Mouse (Mus musculus) cerebellum, adult 2 months (tissue): Measurements from ENCODE around the gene Akap12. TPM values are rescaled to one million over a fixed set of nuclear protein-coding genes. Genes with fewer than 3 reads are reported as not detected.

Experiments used
- DNase-seq, 2 experiments: peaks; one replicate each; pipeline ENCODE4 v3.0.0; 2021
- H3K27ac ChIP-seq: fragments of 200-500 bp; 2 replicates; pipeline ENCODE4 v1.5.1; 2012; ENCODE audit warnings: low read length, control low read depth, inconsistent platforms; ENCODE audit not compliant: insufficient read depth
- H3K27me3 ChIP-seq: fragments of 200-500 bp; 2 replicates; pipeline ENCODE4 v1.6.1; 2012; ENCODE audit warnings: inconsistent platforms, mild to moderate bottlenecking, low read length, moderate library complexity; ENCODE audit not compliant: control insufficient read depth, insufficient read depth
- H3K4me1 ChIP-seq: fragments of 200-500 bp; 2 replicates; pipeline ENCODE4 v1.6.1; 2011; ENCODE audit warnings: low read length; ENCODE audit not compliant: control insufficient read depth, insufficient read depth
- H3K4me3 ChIP-seq: fragments of 200-500 bp; replicated peaks from 2 replicates; pipeline ENCODE3; 2011; ENCODE audit warnings: mild to moderate bottlenecking, low read depth, low read length, control low read depth; ENCODE audit not compliant: insufficient read depth
- CTCF ChIP-seq: fragments of 200-500 bp; IDR thresholded peaks from 2 replicates; pipeline ENCODE4 v1.5.1; 2011; ENCODE audit warnings: low read depth, mild to moderate bottlenecking, control low read depth, low read length, moderate library complexity, borderline replicate concordance; ENCODE audit not compliant: insufficient read depth
- POLR2A ChIP-seq: fragments of 200-500 bp; IDR thresholded peaks from 2 replicates; pipeline ENCODE4 v1.6.1; 2011; ENCODE audit warnings: low read length, control low read depth, borderline replicate concordance; ENCODE audit not compliant: insufficient read depth
- WGBS: fragments of 180-500 bp; shearing (Covaris S2); methylation state at CpG from one replicate; pipeline ENCODE4 v1.1.7; 2018; 5-methylcytosine and 5-hydroxymethylcytosine counted together
- polyA plus RNA-seq: library from polyadenylated mRNA; depleted of rRNA; stranded (reverse); fragments of >200 nt; gene quantifications from 2 replicates; pipeline ENCODE4 v1.2.3, GENCODE M21; 2012

Akap12 gene
- polyA plus RNA-seq, 1 experiment = 38.4 TPM

DNA sequence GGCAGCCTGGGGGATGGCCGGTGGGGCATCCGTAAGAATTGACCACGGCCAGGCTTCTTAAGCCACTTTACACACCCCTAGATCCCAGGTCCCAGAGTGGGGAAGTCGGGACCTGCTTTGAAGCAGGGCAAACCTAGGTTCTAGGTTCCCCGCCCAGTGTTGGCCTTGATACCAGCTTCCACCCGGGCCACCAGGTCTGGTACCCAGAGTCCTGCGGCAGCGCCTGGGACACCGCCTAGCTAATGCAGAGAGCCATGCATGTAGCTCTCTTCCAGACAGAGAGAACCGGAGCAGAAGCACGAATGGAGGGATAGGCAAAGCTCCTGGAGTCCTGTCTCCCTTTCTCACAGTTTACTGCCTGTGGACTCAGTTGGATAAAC, 741 bp downstream of the Akap12 start:
- H3K27ac ChIP-seq = peak overlapping the region; percentile 80
- TF ChIP-seq POLR2A (no peak), CTCF (peak; percentile 27; the same call in 1 of the 2 replicates)
- under 1% methylated on average over 11 of the region's 11 CpGs for WGBS
- H3K27me3 ChIP-seq = no peaks in the 10 kb centered on the region
- peaks cover 10% of the 10 kb centered on the region for H3K4me1 ChIP-seq
- peak; percentile 78 to 80 for DNase-seq
- H3K4me3 ChIP-seq = peak overlapping the region; percentile 96

DNA sequence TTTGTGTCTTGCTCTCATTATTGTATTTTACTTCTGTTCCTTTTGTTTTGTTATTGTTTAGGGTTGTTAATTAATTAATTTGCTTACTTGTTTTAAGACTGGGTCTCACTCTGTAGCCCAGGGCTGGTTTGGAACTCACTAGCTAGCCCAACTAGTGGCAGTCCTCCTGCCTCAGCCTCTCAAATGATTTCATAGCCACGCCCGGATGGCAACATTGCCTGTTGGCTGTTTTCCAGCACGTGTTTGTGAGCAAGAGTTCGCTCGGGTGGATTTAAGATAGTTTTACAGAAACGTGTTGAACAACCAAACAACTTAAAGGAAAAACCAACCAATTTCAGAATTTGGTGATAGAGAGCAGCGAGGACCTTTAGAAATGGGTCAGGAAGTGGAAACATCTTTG, 1.3 kb downstream of the Akap12 start:
- DNase-seq = peak; percentile 36 to 45
- Histone ChIP-seq H3K4me3 (peak overlapping the region; percentile 96), H3K4me1 (peaks cover 10% of the 10 kb centered on the region), H3K27ac (no peak overlapping the region), H3K27me3 (no peaks in the 10 kb centered on the region)
- WGBS = 47% methylated on average over 7 of the region's 7 CpGs
- TF ChIP-seq POLR2A (no peak), CTCF (no peak)

DNA sequence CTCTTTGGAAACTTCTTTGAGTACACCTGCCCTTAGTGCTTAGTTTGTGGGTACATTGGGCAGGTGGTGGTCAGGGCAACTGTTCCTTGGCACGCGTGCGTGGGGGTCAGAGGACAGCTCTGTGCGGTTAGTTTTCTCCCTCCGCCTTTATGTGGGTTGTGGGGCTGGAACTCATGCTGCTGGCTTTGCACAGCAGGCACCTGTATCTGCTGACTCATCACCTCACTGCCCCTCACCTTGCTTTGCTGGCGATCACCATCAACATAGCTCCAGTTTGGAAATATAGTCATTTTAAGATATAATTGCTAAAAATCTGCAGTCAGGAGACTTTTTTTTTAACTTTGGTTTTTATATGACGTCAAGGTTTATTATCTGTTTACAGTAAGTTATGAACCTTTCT, 2.0 kb downstream of the Akap12 start:
- peak in 1 of 2 experiments; percentile 20 for DNase-seq
- Histone ChIP-seq H3K4me1 (peaks cover 10% of the 10 kb centered on the region), H3K27me3 (no peaks in the 10 kb centered on the region), H3K4me3 (no peak overlapping the region), H3K27ac (no peak overlapping the region)
- TF ChIP-seq POLR2A (no peak), CTCF (no peak)
- WGBS = 95% methylated on average over 7 of the region's 7 CpGs

DNA sequence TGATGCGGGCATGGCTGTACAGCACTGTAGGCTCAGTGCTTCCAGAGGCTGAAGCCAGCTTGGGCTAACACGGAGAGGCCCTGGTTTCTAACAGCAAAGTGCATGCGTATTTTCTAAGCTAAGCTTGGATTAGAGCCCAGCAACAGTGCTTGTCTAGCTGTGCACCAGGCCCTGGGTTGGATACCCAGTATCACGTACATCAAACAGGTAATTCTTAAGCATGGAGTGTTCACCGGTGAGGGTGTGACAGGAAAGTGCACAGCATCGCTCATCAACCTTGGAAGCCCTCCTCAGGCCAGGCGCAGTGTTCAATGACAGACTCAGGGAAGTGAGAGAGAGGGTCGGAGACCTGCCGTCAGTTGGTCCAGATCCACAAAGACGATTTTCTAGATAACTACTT, 9.4 kb downstream of the Akap12 start:
- peaks cover 9% of the 10 kb centered on the region for H3K4me1 ChIP-seq
- DNase-seq = peak; percentile 40 to 47
- H3K27ac ChIP-seq = peak overlapping the region; percentile 74
- no peak overlapping the region for H3K4me3 ChIP-seq
- WGBS = 42% methylated on average over 10 of the region's 10 CpGs
- TF ChIP-seq CTCF = no peak
- TF ChIP-seq POLR2A = no peak
- no peaks in the 10 kb centered on the region for H3K27me3 ChIP-seq

DNA sequence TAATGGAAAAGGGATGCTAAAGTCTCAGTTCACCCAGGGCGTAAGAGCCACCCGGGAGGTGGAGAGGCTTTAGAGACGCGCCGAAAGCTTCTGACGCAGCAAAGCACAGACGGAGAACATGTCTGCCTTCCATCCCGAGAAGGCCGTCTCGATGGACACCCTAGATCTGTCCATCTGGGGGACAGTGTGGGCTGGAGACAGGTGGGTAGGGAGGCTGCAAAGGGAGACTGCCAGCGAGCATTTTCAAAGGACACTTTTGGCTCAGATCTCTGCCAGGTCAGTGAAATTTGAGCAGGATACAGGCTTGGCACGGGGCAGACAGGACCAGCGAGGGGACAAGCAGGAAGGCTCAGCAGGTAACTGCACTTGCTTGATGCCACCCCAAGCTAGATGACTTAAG, 9.9 kb downstream of the Akap12 start:
- WGBS = 22% methylated on average over 13 of the region's 13 CpGs
- H3K4me3 ChIP-seq = peak overlapping the region; percentile 22
- peak; percentile 63 to 79 for DNase-seq
- peaks cover 9% of the 10 kb centered on the region for H3K4me1 ChIP-seq
- H3K27ac ChIP-seq = peak overlapping the region; percentile 74
- TF ChIP-seq CTCF = no peak
- 0 out of 2 replicates have a peak, but pooled peaks have one; percentile 9 for TF ChIP-seq POLR2A
- H3K27me3 ChIP-seq = no peaks in the 10 kb centered on the region

DNA sequence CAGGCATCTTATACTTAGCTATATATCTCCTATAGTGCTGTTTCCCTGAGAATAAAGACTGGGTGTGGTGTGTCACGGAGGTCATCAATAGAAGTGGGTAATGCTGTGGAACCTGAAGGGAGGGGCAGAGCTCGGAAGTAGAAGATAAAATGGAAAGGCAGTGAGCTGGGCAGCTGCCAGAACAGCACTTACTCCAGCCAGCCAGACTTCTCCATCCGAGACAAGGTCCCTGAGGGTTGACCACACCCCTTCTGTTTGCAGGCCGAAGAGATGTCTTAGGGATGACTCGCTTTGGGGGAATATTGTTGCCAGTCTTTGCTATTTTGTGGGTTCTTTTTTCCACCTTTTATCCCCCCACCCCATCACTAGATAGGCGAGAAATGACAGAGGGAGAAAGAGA, 11.9 kb downstream of the Akap12 start:
- TF ChIP-seq CTCF = no peak
- no peak for TF ChIP-seq POLR2A
- DNase-seq = peak in 1 of 2 experiments; percentile 24
- WGBS = 56% methylated on average over 6 of the region's 6 CpGs

DNA sequence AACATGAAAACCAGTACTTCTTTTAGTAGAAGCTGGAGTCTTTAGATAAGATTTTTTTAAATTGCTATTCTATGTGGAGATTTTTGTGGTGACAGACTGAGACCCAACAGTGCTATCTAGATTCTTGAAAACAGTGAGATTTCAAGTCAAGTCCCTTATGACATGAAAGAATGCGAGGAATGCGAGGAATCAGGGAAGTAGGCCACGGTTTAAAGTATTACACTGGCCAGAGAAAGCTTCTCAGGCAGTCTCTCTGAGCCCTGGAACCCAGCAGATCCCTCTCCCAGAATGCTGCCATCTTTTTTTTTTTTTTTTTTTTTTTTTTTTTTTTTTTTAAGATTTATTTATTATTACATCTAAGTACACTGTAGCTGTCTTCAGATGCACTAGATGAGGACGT, 16.2 kb downstream of the Akap12 start:
- 87% methylated on average over 4 of the region's 4 CpGs for WGBS
- Histone ChIP-seq H3K4me1 (no peaks in the 10 kb centered on the region), H3K27ac (no peak overlapping the region), H3K4me3 (no peak overlapping the region), H3K27me3 (no peaks in the 10 kb centered on the region)
- TF ChIP-seq CTCF (no peak), POLR2A (no peak)
- DNase-seq = no peak

More for the DNA sequence above, 11.9 kb downstream of the Akap12 start:
- H3K4me1 ChIP-seq = peaks cover 9% of the 10 kb centered on the region
- no peak overlapping the region for H3K27ac ChIP-seq
- H3K4me3 ChIP-seq = no peak overlapping the region
- no peaks in the 10 kb centered on the region for H3K27me3 ChIP-seq

DNA sequence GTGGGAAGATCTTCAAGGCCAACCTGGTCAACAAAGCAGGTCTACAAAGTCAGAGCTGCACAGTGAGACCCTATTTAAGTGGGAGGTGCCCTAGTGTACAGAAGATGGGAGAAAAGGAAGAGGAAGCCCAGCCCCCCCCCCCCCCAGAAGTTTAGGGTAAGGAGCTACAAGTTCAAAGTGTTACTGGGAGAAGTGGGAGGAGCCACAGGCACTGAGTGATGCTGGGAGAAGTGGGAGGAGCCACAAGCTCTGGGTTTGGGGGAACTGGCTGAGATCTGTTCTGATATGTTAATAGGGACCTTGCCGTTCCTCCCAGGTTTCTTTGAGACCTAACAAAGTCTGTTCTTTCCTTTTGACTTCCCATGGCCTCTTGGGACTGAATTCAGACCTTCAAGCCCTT, 18.6 kb downstream of the Akap12 start:
- TF ChIP-seq POLR2A = no peak
- TF ChIP-seq CTCF = no peak
- WGBS = 88% methylated on average over 1 of the region's 1 CpGs

More for the DNA sequence above, 18.6 kb downstream of the Akap12 start:
- DNase-seq = no peak
- Histone ChIP-seq H3K4me1 (0 out of 2 replicates have a peak, but pooled peaks cover 3% of the 10 kb centered on the region), H3K4me3 (no peak overlapping the region), H3K27me3 (no peaks in the 10 kb centered on the region), H3K27ac (no peak overlapping the region)
